Mouse (Mus musculus): ENCODE results near the gene Ly6g6f. TPM values are rescaled to one million over a fixed set of nuclear protein-coding genes. Genes with fewer than 3 reads are reported as not detected.

The Ly6g6f gene
- polyA plus RNA-seq, 2 experiments, result 5.0 to 5.1 TPM

DNA sequence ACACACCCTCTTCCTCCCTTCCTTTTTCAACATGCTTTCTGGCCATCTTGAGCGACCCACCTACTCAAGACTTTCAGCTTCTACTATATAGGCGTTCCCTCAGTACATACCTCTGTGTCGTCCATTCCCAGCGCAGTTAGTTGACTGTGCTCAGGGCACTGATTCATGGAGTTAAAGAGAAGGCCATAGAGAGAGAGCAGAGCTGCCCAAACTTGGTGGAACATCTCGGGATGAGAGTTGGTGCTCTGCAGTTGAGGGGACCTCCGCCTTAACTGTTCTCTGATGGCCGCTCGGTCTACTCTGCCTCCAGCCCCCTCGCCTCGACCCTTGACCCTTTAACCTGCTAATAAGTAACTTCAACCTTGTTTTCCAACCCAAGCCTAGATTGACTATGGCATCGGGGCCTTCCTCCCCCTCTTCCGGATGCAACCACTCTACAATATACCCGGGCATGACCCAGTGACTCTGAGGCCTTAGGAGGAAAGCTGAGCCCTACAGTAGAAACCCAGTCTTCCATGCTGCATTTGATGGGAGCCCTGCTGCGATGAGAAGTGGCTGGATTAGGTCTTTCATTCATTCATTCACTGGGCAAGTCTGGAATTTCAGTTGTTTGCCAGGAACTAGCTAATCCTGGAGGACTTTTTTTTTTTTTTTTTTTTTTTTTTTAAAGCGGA, 46.2 kb upstream of the Ly6g6f start, which contains the start of gene Apom:
Apom (minus strand) TSS at position 551 of the 674 bp plus-strand sequence.
- H3K9ac ChIP-seq (replicated peaks), result no peak within 1 kb of the TSS; the same call in 1 of the 2 replicates

DNA sequence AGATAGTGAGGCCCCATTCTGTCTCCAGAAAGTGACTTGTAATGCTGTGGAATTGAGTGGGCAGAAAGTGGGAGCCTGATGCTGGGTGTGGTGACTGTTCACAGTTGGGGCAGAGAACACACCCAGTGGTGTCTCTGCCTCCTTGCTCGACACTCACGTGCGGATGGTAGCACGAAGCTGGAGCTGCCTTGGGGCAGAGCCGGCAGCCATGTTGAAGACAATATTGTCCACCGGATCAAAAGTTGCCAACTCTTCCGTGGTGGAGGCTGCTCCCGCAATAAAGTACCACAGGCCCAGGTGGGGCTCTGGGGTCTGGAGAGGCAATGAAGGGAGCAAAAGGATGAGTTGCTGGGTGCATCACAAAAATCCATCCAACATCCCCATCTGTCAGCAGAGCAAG, 45.6 kb upstream of the Ly6g6f start:
- Histone ChIP-seq H3K4me1 (replicated peaks; ENCODE audit: control insufficient read depth in 2 of 2, insufficient read depth in 2 of 2, low read length in 1 of 2) (peaks cover 3 to 5% of the 10 kb centered on the region in 2 experiments), H3K4me2 (ENCODE audit: low read depth) (peak overlapping the region; percentile 37), H3K9ac (replicated peaks) (no peak overlapping the region; the same call in 1 of the 2 replicates)

More for the DNA sequence above, 46.2 kb upstream of the Ly6g6f start, which contains the start of gene Apom:
- DNase-seq (ENCODE audit: low read depth in 3 of 3, low spot score in 3 of 3) (no peak), ATAC-seq (ENCODE audit: insufficient read depth) (no peak)
- Histone ChIP-seq H3K4me2 (ENCODE audit: low read depth) (peak within 1 kb of the TSS; percentile 37), H3K4me1 (replicated peaks; ENCODE audit: control insufficient read depth in 2 of 2, insufficient read depth in 2 of 2, low read length in 1 of 2) (peaks cover 9 to 11% of the 10 kb centered on the region in 2 experiments), H3K36me3 (replicated peaks; ENCODE audit: control insufficient read depth, insufficient read depth, low read depth) (no peaks in the 10 kb centered on the region), H3K9me3 (ENCODE audit: control insufficient read depth, low read length) (no peaks in the 10 kb centered on the region), H3K27me3 (ENCODE audit: control insufficient read depth, insufficient read depth, low read length) (no peaks in the 10 kb centered on the region), H3K4me3 (ENCODE audit: insufficient read depth in 1 of 2, low read depth in 2 of 2, low read length in 2 of 2) (peak within 1 kb of the TSS; percentile 22 to 63), H3K27ac (no peak within 1 kb of the TSS)
- 67% methylated on average over 15 of the region's 15 CpGs for WGBS (ENCODE audit: insufficient replicate concordance)
- TF ChIP-seq EP300 (IDR thresholded peaks at IDR 0.05; ENCODE audit: low read depth) (no peak), CTCF (IDR thresholded peaks at IDR 0.05; ENCODE audit: low read depth) (no peak)

DNA sequence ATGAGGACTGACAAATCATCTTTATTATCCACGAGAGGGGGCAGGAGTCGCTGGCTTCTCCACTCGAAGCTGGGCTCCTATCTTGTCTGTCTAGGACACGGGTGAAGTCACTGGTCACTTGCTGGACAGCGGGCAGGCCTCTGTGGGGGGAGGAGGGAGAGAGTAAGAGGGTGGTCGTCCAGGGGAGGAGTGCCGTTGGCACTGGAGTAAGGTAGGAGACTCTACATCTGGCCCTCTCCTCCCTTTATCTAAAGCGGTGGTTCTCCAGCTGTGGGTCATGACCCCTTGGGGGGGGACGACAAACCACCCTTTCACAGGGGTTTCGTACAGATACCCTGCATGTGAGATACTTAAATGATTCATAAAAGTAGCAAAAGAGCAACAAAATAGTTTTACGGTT, 43.6 kb upstream of the Ly6g6f start:
- Histone ChIP-seq H3K4me2 (ENCODE audit: low read depth) (0 out of 2 replicates have a peak overlapping the region, but pooled peaks have one; percentile 13), H3K27me3 (ENCODE audit: control insufficient read depth, insufficient read depth, low read length) (no peaks in the 10 kb centered on the region), H3K9me3 (ENCODE audit: control insufficient read depth, low read length) (no peaks in the 10 kb centered on the region), H3K4me1 (replicated peaks; ENCODE audit: control insufficient read depth in 2 of 2, insufficient read depth in 2 of 2, low read length in 1 of 2) (peaks cover 7 to 12% of the 10 kb centered on the region in 2 experiments), H3K4me3 (ENCODE audit: insufficient read depth in 1 of 2, low read depth in 2 of 2, low read length in 2 of 2) (no peak overlapping the region), H3K27ac (no peak overlapping the region), H3K36me3 (replicated peaks; ENCODE audit: control insufficient read depth, insufficient read depth, low read depth) (peaks cover 6% of the 10 kb centered on the region), H3K9ac (replicated peaks) (no peak overlapping the region)
- TF ChIP-seq CTCF (IDR thresholded peaks at IDR 0.05; ENCODE audit: low read depth) (no peak), EP300 (IDR thresholded peaks at IDR 0.05; ENCODE audit: low read depth) (no peak)
- 68% methylated on average over 11 of the region's 11 CpGs for WGBS (ENCODE audit: insufficient replicate concordance)
- no peak for DNase-seq (ENCODE audit: low read depth in 3 of 3, low spot score in 3 of 3)
- no peak for ATAC-seq (ENCODE audit: insufficient read depth)

More for the DNA sequence above, 45.6 kb upstream of the Ly6g6f start:
- Histone ChIP-seq H3K27ac (no peak overlapping the region), H3K4me3 (ENCODE audit: insufficient read depth in 1 of 2, low read depth in 2 of 2, low read length in 2 of 2) (peak overlapping the region; percentile 22 to 63), H3K36me3 (replicated peaks; ENCODE audit: control insufficient read depth, insufficient read depth, low read depth) (no peaks in the 10 kb centered on the region), H3K27me3 (ENCODE audit: control insufficient read depth, insufficient read depth, low read length) (no peaks in the 10 kb centered on the region), H3K9me3 (ENCODE audit: control insufficient read depth, low read length) (no peaks in the 10 kb centered on the region)
- ATAC-seq (ENCODE audit: insufficient read depth) (no peak), DNase-seq (ENCODE audit: low read depth in 3 of 3, low spot score in 3 of 3) (no peak)
- TF ChIP-seq EP300 (IDR thresholded peaks at IDR 0.05; ENCODE audit: low read depth) (no peak), CTCF (IDR thresholded peaks at IDR 0.05; ENCODE audit: low read depth) (no peak)
- WGBS (ENCODE audit: insufficient replicate concordance), result 69% methylated on average over 8 of the region's 8 CpGs

DNA sequence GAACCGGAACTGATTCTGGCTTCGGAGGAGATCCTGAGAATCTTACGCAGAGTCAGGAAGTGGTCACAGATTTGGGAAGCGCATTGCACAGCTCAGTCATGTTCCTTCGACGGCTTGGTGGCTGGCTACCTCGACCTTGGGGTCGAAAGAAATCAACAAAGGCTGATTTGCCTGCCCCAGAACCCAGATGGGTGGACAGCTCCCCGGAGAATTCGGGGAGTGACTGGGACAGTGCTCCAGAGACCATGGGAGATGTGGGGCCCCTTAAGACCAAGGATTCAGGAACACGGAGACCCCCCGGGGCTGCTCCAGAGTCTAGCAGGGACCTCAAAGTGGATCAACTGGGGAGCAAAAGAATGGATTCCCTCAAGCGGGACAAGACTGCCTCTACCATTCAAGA, 41.6 kb upstream of the Ly6g6f start:
- TF ChIP-seq EP300 (IDR thresholded peaks at IDR 0.05; ENCODE audit: low read depth), result no peak
- TF ChIP-seq CTCF (IDR thresholded peaks at IDR 0.05; ENCODE audit: low read depth), result no peak
- ATAC-seq (ENCODE audit: insufficient read depth) (no peak), DNase-seq (ENCODE audit: low read depth in 3 of 3, low spot score in 3 of 3) (no peak)
- WGBS (ENCODE audit: insufficient replicate concordance), result 51% methylated on average over 13 of the region's 13 CpGs
- Histone ChIP-seq H3K4me1 (replicated peaks; ENCODE audit: control insufficient read depth in 2 of 2, insufficient read depth in 2 of 2, low read length in 1 of 2) (peaks cover 8 to 12% of the 10 kb centered on the region in 2 experiments), H3K9ac (replicated peaks) (peak overlapping the region; percentile 79), H3K27me3 (ENCODE audit: control insufficient read depth, insufficient read depth, low read length) (no peaks in the 10 kb centered on the region), H3K27ac (peak overlapping the region; percentile 70; the same call in 1 of the 2 replicates), H3K4me2 (ENCODE audit: low read depth) (peak overlapping the region; percentile 91), H3K4me3 (ENCODE audit: insufficient read depth in 1 of 2, low read depth in 2 of 2, low read length in 2 of 2) (peak overlapping the region; percentile 61 to 71), H3K36me3 (replicated peaks; ENCODE audit: control insufficient read depth, insufficient read depth, low read depth) (peaks cover 11% of the 10 kb centered on the region), H3K9me3 (ENCODE audit: control insufficient read depth, low read length) (no peaks in the 10 kb centered on the region)

DNA sequence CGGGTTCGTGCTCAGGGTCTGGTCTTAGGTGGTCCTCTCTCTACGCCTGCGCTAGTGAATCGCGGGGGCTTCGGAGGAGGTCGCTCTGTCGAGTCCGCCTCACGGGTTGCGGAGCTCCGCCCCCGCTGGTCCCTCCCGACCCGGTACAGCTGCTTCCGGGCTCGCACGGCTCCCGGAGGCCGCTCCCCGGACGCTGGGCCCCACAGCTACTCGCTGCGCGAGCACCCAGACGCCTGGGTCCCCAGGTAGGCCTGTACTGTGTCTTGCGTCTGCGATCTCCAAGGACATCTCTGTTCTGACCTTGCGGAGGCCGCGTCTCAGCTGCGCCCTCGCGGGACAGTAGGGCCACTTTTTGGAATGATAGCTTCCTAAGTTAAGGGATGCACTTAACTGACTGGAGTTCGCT, 40.8 kb upstream of the Ly6g6f start, which contains the start of gene D17H6S53E:
D17H6S53E (plus strand) TSS at position 168 of the 406 bp plus-strand sequence.
- peak; percentile 56 to 62 (median 62) for DNase-seq (ENCODE audit: low read depth in 3 of 3, low spot score in 3 of 3)
- H3K9ac ChIP-seq (replicated peaks), result peak within 1 kb of the TSS; percentile 79
- H3K36me3 ChIP-seq (replicated peaks; ENCODE audit: control insufficient read depth, insufficient read depth, low read depth), result peaks cover 11% of the 10 kb centered on the region
- no peaks in the 10 kb centered on the region for H3K9me3 ChIP-seq (ENCODE audit: control insufficient read depth, low read length)
- peaks cover 10 to 12% of the 10 kb centered on the region in 2 experiments for H3K4me1 ChIP-seq (replicated peaks; ENCODE audit: control insufficient read depth in 2 of 2, insufficient read depth in 2 of 2, low read length in 1 of 2)
- TF ChIP-seq EP300 (IDR thresholded peaks at IDR 0.05; ENCODE audit: low read depth) (no peak), CTCF (IDR thresholded peaks at IDR 0.05; ENCODE audit: low read depth) (peak; percentile 10; the same call in 1 of the 2 replicates)
- no peaks in the 10 kb centered on the region for H3K27me3 ChIP-seq (ENCODE audit: control insufficient read depth, insufficient read depth, low read length)
- peak within 1 kb of the TSS; percentile 70 for H3K27ac ChIP-seq
- peak; percentile 69 for ATAC-seq (ENCODE audit: insufficient read depth)
- peak within 1 kb of the TSS; percentile 61 to 71 for H3K4me3 ChIP-seq (ENCODE audit: insufficient read depth in 1 of 2, low read depth in 2 of 2, low read length in 2 of 2)
- WGBS (ENCODE audit: insufficient replicate concordance), result under 1% methylated on average over 36 of the region's 36 CpGs
- H3K4me2 ChIP-seq (ENCODE audit: low read depth), result peak within 1 kb of the TSS; percentile 91
